Mouse (Mus musculus) T-helper 17 cell (primary cell): ENCODE results near the gene Rtl8a.

Experiments used
- in situ Hi-C, 2 experiments: fragments of 300-600 bp; cut with MboI, MseI; formaldehyde crosslinking; loops; 1 replicate in 1 of 2; 2 replicates in 1 of 2; pipeline ENCODE4 v1.15.1; 2025; ENCODE audit warnings: high pct_unique_total_duplicates in 2 of 2

Rtl8a gene

DNA sequence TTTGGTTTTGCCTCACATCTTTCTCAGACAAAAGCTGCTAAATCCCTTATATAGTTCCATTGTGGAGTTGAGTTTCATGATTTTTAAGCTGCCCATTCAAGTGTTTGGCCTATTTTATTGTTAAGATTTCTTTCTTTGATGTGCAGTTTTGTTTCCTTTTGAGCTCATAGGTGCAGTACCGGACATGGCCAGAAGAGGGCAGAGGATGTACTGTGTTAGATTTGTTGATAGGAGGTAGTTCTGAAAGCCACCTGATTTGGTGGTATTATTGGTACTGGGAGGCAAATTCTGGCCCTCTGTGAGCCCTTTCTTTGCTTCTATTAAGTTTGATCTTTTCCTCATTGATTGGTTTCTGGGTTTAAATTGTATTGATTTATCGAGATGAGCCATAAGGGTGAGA is 43.5 kb downstream of the Rtl8a start:
- in situ Hi-C loops, result loop anchor here (25.0 kb wide), 4 partner anchors 338 to 1337 kb away; partner anchors contain the start of genes Fam122b (in 1 of the 2) and Fam122c (in 1 of the 2)
